Comparison of ENCODE assay signal across 18 mouse cellular contexts in the genomic region with DNA sequence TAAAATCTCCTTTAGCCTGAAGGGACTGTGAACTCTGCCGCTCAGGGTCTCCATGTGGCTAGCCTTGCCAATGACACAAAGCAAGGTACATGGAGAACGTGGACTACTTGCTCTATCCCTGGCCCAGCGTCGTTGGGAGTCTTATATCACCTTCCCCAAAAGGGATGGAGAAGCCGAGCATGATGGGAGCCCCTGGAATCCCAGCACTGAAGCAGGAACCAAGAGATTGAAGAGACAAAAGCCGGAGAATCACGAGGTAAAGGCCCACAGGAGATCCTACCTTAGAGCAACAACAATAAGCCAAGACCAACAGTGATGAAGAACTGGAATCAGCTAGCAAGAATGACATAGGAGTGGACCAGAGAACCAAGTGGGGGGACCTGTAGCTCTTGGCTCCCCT.
"Had no signal": no experiment of that assay in that cellular context is flagged by ENCODE, and none has a peak within 500 bp of the region (broad histone marks: within the 10 kb centered on the region; RNA-seq: fewer than 3 reads in every experiment).

No protein-coding gene starts in this region.

- H3K9me3 ChIP-seq: kidney, embryonic 15.5 days; liver, embryonic 13.5 days; midbrain, embryonic 12.5 days; midbrain, embryonic 15.5 days had no signal

- ATAC-seq: midbrain, embryonic 15.5 days had no signal

- DNase-seq: kidney, adult 8-10 months; kidney, postnatal 10 days; kidney, postnatal 36 days; layer of hippocampus, postnatal 36 days; liver, embryonic 13.5 days; lung, adult 2 months; lung, postnatal 14 days; right cerebral cortex, adult 18-20 months; right cerebral cortex, postnatal 14 days; right cerebral cortex, postnatal 4 days; thymus, adult 2 months; thymus, postnatal 14 days had no signal

- H3K36me3 ChIP-seq: kidney, embryonic 15.5 days; liver, embryonic 13.5 days; midbrain, embryonic 12.5 days; midbrain, embryonic 15.5 days had no signal

- H3K4me3 ChIP-seq: kidney, embryonic 15.5 days; left cerebral cortex, adult 2 months; liver, embryonic 13.5 days; midbrain, embryonic 12.5 days; midbrain, embryonic 15.5 days had no signal

- H3K27me3 ChIP-seq: kidney, embryonic 15.5 days; liver, embryonic 13.5 days; midbrain, embryonic 12.5 days; midbrain, embryonic 15.5 days had no signal

- H3K4me2 ChIP-seq: kidney, embryonic 15.5 days; liver, embryonic 13.5 days; midbrain, embryonic 12.5 days; midbrain, embryonic 15.5 days had no signal

- H3K27ac ChIP-seq: kidney, embryonic 15.5 days; left cerebral cortex, adult 2 months; liver, embryonic 13.5 days; macrophage; midbrain, embryonic 12.5 days; midbrain, embryonic 15.5 days; stomach, postnatal 0 days had no signal

- H3K4me1 ChIP-seq: kidney, embryonic 15.5 days; liver, embryonic 13.5 days; midbrain, embryonic 12.5 days; midbrain, embryonic 15.5 days had no signal

- H3K9ac ChIP-seq: kidney, embryonic 15.5 days; liver, embryonic 13.5 days; midbrain, embryonic 12.5 days; midbrain, embryonic 15.5 days had no signal
